Mouse (Mus musculus): ENCODE measurements around the gene Gmds.

DNA sequence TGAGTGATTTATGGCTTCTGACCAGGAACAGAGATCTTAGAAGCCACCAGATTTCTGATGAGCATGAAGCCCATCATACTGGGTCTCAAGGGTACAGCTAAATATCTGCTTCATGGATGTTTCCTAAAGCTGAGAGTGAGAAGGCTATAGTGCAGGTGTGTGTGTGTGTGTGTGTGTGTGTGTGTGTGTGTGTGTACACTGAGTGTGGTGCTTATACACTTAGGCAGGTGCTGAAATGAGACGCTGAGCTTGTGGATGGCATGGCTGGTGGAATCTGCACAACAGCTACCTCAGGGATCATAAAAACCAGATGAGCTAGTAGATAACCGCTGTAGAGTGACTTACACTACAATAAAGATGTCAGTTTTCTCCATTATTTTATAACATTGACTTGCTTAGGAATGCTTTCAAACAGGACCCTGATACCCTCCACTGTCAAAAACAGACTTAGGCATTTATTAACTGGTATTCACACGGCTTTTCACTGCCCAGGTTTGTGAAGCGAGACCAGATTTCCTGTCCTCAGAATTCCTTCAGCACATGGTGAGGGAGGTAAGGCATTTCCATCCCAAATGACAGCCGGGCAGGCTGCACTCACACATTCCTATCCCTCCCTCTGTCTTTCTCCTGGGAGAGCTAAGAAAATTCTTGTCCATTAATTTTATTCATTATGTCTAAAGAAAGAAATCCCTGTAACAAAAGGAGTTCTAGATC is 489.1 kb downstream of the Gmds start:
- TF ChIP-seq POLR2A (IDR thresholded peaks at IDR 0.05; ENCODE audit: extremely low read depth, insufficient read depth, low read length) (no peak), CTCF (IDR thresholded peaks at IDR 0.05; ENCODE audit: extremely low read depth, insufficient read depth, low read length) (no peak)
